Mouse (Mus musculus): Measurements from ENCODE around the gene Zfyve9. TPM values are rescaled to one million over a fixed set of nuclear protein-coding genes. Genes with fewer than 3 reads are reported as not detected.

Gene Zfyve9
- polyA plus RNA-seq, 1 experiment = not detected

DNA sequence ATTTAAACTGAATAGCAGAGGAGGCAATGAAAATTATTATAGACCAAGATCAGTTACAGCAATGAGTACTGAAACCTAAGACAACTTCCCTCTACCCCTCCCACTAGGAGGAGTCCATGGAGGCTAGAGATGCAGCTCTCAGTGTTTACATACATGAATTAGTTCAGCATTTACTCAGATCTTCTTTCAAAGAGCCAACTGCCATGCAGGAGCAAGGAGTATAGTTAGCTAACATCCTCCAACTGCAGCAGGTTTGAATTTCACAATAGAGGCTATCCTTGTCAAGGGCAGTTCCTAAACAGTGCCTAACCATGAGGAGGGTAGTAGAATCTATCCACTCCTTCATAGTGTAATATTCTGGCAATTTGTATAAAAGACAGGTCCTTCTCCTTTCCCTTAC lies 12.1 kb downstream of the Zfyve9 start:
- no peak for TF ChIP-seq GATA1 (IDR thresholded peaks at IDR 0.05; ENCODE audit: low read length)

GRCm38 (mm10) chr4:108759583-108759982 lies 21.0 kb downstream of the Zfyve9 start:
- TF ChIP-seq GATA1 (IDR thresholded peaks at IDR 0.05; ENCODE audit: low read length) = no peak

DNA sequence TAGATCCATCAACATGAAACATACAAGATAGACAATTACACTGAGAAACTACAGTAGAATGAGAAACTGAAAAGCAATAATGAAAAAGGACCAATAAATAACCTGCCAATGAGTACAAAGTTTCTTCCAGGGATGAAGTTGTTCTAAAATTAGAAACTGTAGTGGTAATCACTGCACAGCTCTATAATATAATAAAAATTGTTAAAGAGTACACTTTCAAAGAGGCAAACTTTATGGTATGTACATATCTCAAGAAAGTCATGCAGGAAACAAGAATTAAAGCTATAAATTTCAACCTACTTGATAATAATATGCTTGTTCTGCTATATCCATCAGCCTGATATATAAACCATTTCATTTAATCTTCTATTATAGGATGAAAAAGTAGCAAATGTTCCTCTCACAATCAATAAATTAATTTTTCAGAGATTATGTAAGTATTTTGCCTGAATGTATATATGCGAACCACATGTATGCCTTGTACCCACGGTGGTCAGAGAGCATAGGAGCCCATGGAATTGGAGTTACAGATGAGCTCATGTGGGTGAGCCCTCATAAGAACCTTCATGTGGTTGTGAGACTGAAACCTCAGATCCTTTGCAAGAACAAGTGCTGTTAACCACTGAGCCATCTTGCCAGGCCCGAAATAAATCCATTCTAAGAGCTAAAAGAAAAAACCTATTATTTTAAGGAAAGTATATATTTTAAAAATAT lies 34.3 kb downstream of the Zfyve9 start:
- TF ChIP-seq GATA1 (IDR thresholded peaks at IDR 0.05; ENCODE audit: low read length) = no peak

GRCm38 (mm10) chr4:108731582-108731981 lies 49.0 kb downstream of the Zfyve9 start:
- TF ChIP-seq GATA1 (IDR thresholded peaks at IDR 0.05; ENCODE audit: low read length) = no peak

DNA sequence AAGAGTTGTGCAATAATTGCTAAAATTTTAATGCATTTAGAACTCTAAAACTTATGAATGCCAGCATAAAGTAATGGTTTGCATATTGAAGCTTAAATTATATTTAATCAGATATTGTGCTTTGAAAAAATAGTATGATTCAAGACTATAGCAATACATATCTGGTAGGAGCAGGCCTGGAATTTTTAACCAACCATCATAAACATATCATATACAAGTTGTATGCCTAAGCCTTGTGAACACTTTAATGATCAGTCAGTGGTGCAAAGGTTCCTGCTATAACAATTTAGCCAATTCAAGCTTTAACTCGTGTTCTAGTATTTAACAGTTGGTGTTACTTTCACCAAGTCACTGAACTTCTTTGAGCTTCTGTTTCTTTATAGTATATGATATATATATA lies 50.1 kb downstream of the Zfyve9 start:
- TF ChIP-seq GATA1 (IDR thresholded peaks at IDR 0.05; ENCODE audit: low read length) = no peak

DNA sequence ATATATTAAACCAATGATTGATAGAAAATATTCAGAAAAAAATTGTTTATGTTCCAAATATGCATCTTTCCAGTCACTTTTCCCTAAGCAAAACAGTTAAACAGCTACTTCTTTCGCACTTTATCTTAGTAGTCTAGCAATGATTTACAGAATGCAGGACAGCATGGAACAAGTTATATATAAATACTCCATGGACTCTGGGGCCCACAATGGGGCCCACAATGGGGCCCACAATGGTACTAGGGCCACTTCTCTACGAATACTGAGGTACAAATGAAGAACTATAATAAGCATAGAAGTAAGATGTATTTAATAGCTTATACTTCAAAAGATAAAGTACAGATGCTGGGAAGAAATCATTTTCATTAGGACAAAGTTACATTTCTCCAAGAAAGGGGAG lies 56.5 kb downstream of the Zfyve9 start:
- no peak for TF ChIP-seq GATA1 (IDR thresholded peaks at IDR 0.05; ENCODE audit: low read length)

- TF ChIP-seq GATA1 (IDR thresholded peaks at IDR 0.05; ENCODE audit: low read length) = no peak
Measured at GRCm38 (mm10) chr4:108721245-108721784, 59.3 kb downstream of the Zfyve9 start.

GRCm38 (mm10) chr4:108719349-108719748 lies 61.2 kb downstream of the Zfyve9 start, which contains the start of gene 3110021N24Rik:
Gene 3110021N24Rik (plus strand): TSS chr4:108719649.
- no peak for TF ChIP-seq GATA1 (IDR thresholded peaks at IDR 0.05; ENCODE audit: low read length)

GRCm38 (mm10) chr4:108708209-108708608 lies 72.4 kb downstream of the Zfyve9 start:
- TF ChIP-seq GATA1 (IDR thresholded peaks at IDR 0.05; ENCODE audit: low read length) = no peak

DNA sequence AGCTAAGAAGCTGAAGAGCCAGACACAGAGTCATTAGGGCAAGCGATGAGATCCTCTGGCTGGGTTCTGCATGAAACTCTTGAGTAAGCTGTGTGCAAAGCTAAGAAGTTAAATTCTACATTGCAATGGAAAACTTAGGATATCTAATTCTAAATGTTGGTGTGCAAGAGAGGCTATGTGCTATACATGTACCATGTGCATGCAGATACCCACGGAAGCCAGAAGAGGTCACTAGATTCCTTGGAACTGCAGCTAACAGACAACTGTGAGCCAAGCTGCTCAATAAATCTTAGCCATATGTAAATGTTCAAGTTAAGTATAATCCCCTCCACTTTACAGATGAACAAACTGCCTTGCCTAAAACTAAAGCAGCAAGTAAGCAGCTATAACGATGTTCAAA lies 83.7 kb downstream of the Zfyve9 start:
- TF ChIP-seq GATA1 (IDR thresholded peaks at IDR 0.05; ENCODE audit: low read length) = no peak

DNA sequence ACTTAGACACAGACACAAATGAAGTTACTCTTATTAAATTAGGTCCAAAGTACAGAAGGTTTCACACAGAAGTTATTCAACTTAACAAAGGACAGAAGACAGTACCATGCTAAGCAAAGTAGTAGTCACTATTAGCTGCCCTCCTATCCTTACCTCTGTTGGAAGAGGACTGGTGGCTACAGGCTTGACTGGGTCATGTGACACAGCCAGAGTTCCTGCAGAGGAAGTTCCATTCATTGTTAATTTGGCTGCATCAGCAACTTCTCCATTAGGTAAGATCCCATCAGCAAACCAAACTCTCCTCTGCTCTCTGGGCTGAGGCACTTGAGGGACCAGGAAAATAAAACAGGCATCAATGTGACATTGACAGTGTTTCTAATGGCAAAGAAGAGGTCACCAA lies 89.1 kb downstream of the Zfyve9 start:
- no peak for TF ChIP-seq GATA1 (IDR thresholded peaks at IDR 0.05; ENCODE audit: low read length)

- TF ChIP-seq GATA1 (IDR thresholded peaks at IDR 0.05; ENCODE audit: low read length) = no peak
Measured at GRCm38 (mm10) chr4:108690479-108690878, 90.1 kb downstream of the Zfyve9 start.

- no peak for TF ChIP-seq GATA1 (IDR thresholded peaks at IDR 0.05; ENCODE audit: low read length)
Measured at GRCm38 (mm10) chr4:108686156-108686555, 94.4 kb downstream of the Zfyve9 start.

GRCm38 (mm10) chr4:108664407-108664806 lies 116.2 kb downstream of the Zfyve9 start:
- no peak for TF ChIP-seq GATA1 (IDR thresholded peaks at IDR 0.05; ENCODE audit: low read length)

- no peak for TF ChIP-seq GATA1 (IDR thresholded peaks at IDR 0.05; ENCODE audit: low read length)
Measured at GRCm38 (mm10) chr4:108638752-108639151, 141.8 kb downstream of the Zfyve9 start.

- TF ChIP-seq GATA1 (IDR thresholded peaks at IDR 0.05; ENCODE audit: low read length) = no peak
Measured at GRCm38 (mm10) chr4:108637721-108638120, 142.9 kb downstream of the Zfyve9 start.

DNA sequence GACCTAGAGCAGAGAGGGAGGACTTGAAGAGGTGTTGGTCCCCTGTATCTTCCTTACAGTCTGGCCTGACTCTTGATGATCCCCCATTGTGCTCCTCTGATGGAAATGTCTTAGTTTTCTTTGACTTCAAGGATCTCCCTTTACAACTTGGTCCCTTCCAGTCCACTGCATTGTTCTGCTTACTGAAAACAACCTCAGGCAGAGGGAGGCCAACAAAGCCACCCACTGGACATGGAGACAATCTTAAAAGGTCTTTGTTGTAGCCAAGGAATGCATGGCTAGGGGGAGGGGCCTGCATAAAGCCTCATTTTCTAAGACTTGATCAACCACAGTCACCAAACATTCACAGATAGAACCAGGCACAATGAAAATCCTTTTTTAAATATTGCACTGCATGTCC lies 145.5 kb downstream of the Zfyve9 start:
- no peak for TF ChIP-seq GATA1 (IDR thresholded peaks at IDR 0.05; ENCODE audit: low read length)
